Mouse (Mus musculus) neural tube, embryonic 13.5 days (tissue): Measurements from ENCODE around the gene Abhd16a. TPM values are rescaled to one million over a fixed set of nuclear protein-coding genes. Genes with fewer than 3 reads are reported as not detected.

Experiments used
- ATAC-seq: fragments of 200-750 bp; cut with Nextera tagmentation; 2 replicates; pipeline ENCODE4 v1.8.0; 2017; ENCODE audit warnings: low read depth, mild to moderate bottlenecking, moderate TSS enrichment, moderate library complexity
- H3K27ac ChIP-seq: fragments of 300-500 bp; sonication (generic); replicated peaks from 2 replicates; pipeline ENCODE4 v1.5.1; 2015; ENCODE audit warnings: moderate library complexity, mild to moderate bottlenecking, inconsistent platforms
- H3K27me3 ChIP-seq: fragments of 300-500 bp; sonication (generic); 2 replicates; pipeline ENCODE4 v1.6.1; 2015; ENCODE audit warnings: mild to moderate bottlenecking, inconsistent platforms
- H3K36me3 ChIP-seq: fragments of 300-500 bp; sonication (generic); 2 replicates; pipeline ENCODE4 v1.6.1; 2015; ENCODE audit warnings: mild to moderate bottlenecking, inconsistent platforms
- H3K4me1 ChIP-seq: fragments of 300-500 bp; sonication (generic); replicated peaks from 2 replicates; pipeline ENCODE4 v1.6.1; 2015; ENCODE audit warnings: inconsistent platforms
- H3K4me2 ChIP-seq: fragments of 300-500 bp; sonication (generic); 2 replicates; pipeline ENCODE4 v1.6.1; 2015; ENCODE audit warnings: inconsistent platforms, mild to moderate bottlenecking, moderate library complexity
- H3K4me3 ChIP-seq: fragments of 300-500 bp; sonication (generic); 2 replicates; pipeline ENCODE4 v1.5.1; 2015; ENCODE audit warnings: mild to moderate bottlenecking, inconsistent platforms
- H3K9ac ChIP-seq: fragments of 300-500 bp; sonication (generic); 2 replicates; pipeline ENCODE4 v1.6.1; 2015; ENCODE audit warnings: moderate library complexity, mild to moderate bottlenecking, inconsistent platforms
- H3K9me3 ChIP-seq: fragments of 300-500 bp; sonication (generic); 2 replicates; pipeline ENCODE4 v1.6.1; 2016; ENCODE audit warnings: inconsistent platforms
- WGBS: fragments of 180-500 bp; shearing (Covaris S2); methylation state at CpG from one replicate; pipeline ENCODE4 v1.1.7; 2015; 5-methylcytosine and 5-hydroxymethylcytosine counted together
- polyA plus RNA-seq: library from polyadenylated mRNA; unstranded; fragments of >200 nt; fragmentation: Nextera tagmentation; extraction: Ambion mirVana; gene quantifications from 2 replicates; pipeline ENCODE4 v1.2.1, GENCODE M21; 2015

The Abhd16a gene
- polyA plus RNA-seq, 1 experiment from 2014 or later = 104 TPM

DNA sequence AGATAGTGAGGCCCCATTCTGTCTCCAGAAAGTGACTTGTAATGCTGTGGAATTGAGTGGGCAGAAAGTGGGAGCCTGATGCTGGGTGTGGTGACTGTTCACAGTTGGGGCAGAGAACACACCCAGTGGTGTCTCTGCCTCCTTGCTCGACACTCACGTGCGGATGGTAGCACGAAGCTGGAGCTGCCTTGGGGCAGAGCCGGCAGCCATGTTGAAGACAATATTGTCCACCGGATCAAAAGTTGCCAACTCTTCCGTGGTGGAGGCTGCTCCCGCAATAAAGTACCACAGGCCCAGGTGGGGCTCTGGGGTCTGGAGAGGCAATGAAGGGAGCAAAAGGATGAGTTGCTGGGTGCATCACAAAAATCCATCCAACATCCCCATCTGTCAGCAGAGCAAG, 42.0 kb downstream of the Abhd16a start:
- 87% methylated on average over 8 of the region's 8 CpGs for WGBS
- Histone ChIP-seq H3K4me3 (no peak overlapping the region), H3K27me3 (no peaks in the 10 kb centered on the region), H3K4me1 (peaks cover 33% of the 10 kb centered on the region), H3K36me3 (peaks cover 16% of the 10 kb centered on the region; the same call in 1 of the 2 replicates), H3K4me2 (no peak overlapping the region), H3K9me3 (no peaks in the 10 kb centered on the region), H3K9ac (no peak overlapping the region), H3K27ac (no peak overlapping the region)
- ATAC-seq = no peak

GRCm38 (mm10) chr17:35131500-35132173, 42.6 kb downstream of the Abhd16a start, which contains the start of gene Apom:
Gene Apom, minus strand, starts transcription at chr17:35132050.
- H3K36me3 ChIP-seq = peaks cover 16% of the 10 kb centered on the region; the same call in 1 of the 2 replicates
- ATAC-seq = no peak
- H3K4me1 ChIP-seq = peaks cover 33% of the 10 kb centered on the region
- H3K9ac ChIP-seq = 0 out of 2 replicates have a peak within 1 kb of the TSS, but pooled peaks have one; percentile 5
- H3K27ac ChIP-seq = no peak within 1 kb of the TSS
- H3K27me3 ChIP-seq = no peaks in the 10 kb centered on the region
- no peak within 1 kb of the TSS for H3K4me3 ChIP-seq
- no peak within 1 kb of the TSS for H3K4me2 ChIP-seq
- 81% methylated on average over 15 of the region's 15 CpGs for WGBS
- H3K9me3 ChIP-seq = no peaks in the 10 kb centered on the region

DNA sequence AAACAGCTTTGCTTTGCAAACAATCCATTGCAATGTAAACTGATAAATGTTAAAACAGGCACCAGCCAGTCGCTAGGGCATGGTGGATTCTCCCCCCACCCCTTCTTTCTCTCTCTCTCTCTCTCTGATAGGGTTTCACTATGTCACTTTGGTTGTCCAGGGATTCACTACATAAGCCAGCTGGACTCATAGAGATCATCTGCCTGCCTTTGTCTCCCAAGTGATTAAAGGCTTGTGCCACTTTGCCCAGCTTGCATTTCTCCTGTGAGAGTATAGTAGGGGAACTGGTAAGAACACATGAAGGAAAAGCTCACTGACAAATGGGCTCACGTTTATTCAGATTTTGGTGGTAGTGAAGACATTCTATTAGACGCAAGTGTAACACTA, 43.1 kb downstream of the Abhd16a start:
- Histone ChIP-seq H3K36me3 (peaks cover 16% of the 10 kb centered on the region; the same call in 1 of the 2 replicates), H3K27ac (no peak overlapping the region), H3K4me3 (no peak overlapping the region), H3K9ac (no peak overlapping the region), H3K27me3 (no peaks in the 10 kb centered on the region), H3K9me3 (no peaks in the 10 kb centered on the region), H3K4me2 (no peak overlapping the region), H3K4me1 (peaks cover 33% of the 10 kb centered on the region)
- ATAC-seq = no peak
- WGBS = 72% methylated on average over 3 of the region's 3 CpGs

DNA sequence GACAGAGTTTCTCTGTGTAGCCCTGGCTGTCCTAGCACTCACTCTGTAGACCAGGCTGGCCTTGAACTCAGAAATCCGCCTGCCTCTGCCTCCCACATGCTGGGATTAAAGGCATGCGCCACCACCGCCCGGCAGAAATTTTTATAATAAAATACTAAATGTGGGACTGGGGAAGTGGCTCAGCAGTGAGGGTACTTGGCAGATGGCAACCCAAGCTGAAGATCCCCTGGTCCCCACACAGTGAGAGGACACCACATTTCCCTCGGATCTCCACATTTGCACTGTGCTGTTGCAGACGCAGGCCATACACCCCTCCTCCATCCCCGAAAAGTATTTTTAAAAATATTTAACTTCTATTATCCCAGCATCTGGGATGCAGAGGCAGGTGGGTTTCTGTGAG, 44.5 kb downstream of the Abhd16a start:
- H3K27me3 ChIP-seq = no peaks in the 10 kb centered on the region
- H3K27ac ChIP-seq = no peak overlapping the region
- H3K36me3 ChIP-seq = peaks cover 20% of the 10 kb centered on the region
- H3K4me1 ChIP-seq = peaks cover 36% of the 10 kb centered on the region
- no peak for ATAC-seq
- WGBS = 92% methylated on average over 7 of the region's 7 CpGs
- no peak overlapping the region; the same call in 1 of the 2 replicates for H3K4me2 ChIP-seq
- H3K4me3 ChIP-seq = no peak overlapping the region
- H3K9me3 ChIP-seq = no peaks in the 10 kb centered on the region
- H3K9ac ChIP-seq = no peak overlapping the region

DNA sequence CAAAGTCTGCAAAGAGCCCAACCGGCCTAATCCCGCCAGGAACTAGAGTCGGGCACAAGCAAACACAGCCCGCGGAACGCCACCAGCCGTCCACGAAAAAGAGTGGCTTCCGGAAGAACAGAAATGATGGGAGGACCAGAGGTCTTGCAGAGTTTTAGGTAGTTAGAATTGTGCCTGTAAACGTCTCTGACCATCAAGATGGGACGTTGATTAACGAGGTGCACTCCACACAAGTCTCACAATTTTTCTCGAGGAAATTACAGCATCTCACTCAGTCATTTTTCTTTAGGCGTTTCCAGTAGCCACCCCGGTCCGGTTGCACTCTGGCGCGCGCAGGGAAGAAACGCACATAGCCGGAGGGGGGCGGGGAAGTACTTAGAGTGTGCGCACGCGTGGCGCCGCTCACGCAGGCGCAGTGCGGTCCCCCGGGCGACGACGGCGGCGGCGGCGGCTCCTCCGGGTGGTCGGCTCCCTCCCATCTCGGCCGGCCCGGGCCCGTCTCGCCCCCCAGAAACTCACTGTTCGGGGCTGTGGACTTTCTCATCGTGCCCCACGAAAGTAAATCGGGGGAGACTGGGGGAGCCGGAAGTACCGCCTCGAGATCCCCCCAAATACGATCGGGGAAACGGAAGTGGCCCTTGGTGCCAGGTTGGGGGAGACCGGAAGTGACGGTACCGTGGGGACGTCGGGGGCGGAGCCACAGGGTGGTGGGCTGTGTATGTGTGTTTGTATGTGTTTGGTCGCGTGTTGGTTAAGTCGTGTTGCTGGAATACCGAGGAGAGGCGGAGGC, 45.9 kb downstream of the Abhd16a start, which contains the start of gene Bag6:
Gene Bag6, plus strand, starts transcription at position 378 of the 790 bp plus-strand sequence.
- Histone ChIP-seq H3K9me3 (no peaks in the 10 kb centered on the region), H3K36me3 (peaks cover 29% of the 10 kb centered on the region), H3K4me2 (peak within 1 kb of the TSS; percentile 88), H3K9ac (peak within 1 kb of the TSS; percentile 92), H3K27me3 (no peaks in the 10 kb centered on the region), H3K4me3 (peak within 1 kb of the TSS; percentile 81), H3K4me1 (peaks cover 39% of the 10 kb centered on the region), H3K27ac (peak within 1 kb of the TSS; percentile 93)
- peak; percentile 96 for ATAC-seq
- 0% methylated on average over 64 of the region's 66 CpGs for WGBS

- peaks cover 39% of the 10 kb centered on the region for H3K4me1 ChIP-seq
- peaks cover 29% of the 10 kb centered on the region for H3K36me3 ChIP-seq
- H3K27ac ChIP-seq = peak overlapping the region; percentile 93
- peak overlapping the region; percentile 81 for H3K4me3 ChIP-seq
- under 1% methylated on average over 43 of the region's 43 CpGs for WGBS
- H3K4me2 ChIP-seq = peak overlapping the region; percentile 88
- no peaks in the 10 kb centered on the region for H3K27me3 ChIP-seq
- peak; percentile 72 for ATAC-seq
- no peaks in the 10 kb centered on the region for H3K9me3 ChIP-seq
- peak overlapping the region; percentile 92 for H3K9ac ChIP-seq
These were observed 46.7 kb downstream of the Abhd16a start for GRCm38 (mm10) chr17:35135591-35136320.

DNA sequence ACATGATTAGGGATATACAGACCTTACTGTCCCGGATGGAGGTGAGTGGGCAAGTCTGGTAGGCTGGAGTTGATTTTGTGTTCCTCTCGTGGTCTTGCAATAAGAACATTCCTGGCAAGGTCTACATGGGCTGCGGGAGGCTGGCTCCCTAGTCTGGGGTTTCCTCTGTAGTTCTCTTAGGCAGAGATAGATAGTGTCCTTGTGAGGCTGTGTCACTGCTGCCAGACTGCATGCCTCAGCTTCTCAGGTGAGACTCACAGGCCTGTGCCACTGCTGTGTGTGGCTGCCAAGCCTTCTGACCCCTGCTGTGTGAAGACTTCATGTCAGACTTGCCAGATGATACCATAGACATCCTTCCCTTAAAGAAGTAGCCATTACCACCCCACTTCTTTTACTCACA, 50.2 kb downstream of the Abhd16a start:
- Histone ChIP-seq H3K9ac (peak overlapping the region; percentile 41; the same call in 1 of the 2 replicates), H3K27ac (no peak overlapping the region), H3K27me3 (no peaks in the 10 kb centered on the region), H3K4me1 (peaks cover 31% of the 10 kb centered on the region), H3K4me3 (no peak overlapping the region), H3K9me3 (no peaks in the 10 kb centered on the region), H3K36me3 (peaks cover 61% of the 10 kb centered on the region), H3K4me2 (no peak overlapping the region)
- no peak for ATAC-seq
- 92% methylated on average over 3 of the region's 3 CpGs for WGBS

DNA sequence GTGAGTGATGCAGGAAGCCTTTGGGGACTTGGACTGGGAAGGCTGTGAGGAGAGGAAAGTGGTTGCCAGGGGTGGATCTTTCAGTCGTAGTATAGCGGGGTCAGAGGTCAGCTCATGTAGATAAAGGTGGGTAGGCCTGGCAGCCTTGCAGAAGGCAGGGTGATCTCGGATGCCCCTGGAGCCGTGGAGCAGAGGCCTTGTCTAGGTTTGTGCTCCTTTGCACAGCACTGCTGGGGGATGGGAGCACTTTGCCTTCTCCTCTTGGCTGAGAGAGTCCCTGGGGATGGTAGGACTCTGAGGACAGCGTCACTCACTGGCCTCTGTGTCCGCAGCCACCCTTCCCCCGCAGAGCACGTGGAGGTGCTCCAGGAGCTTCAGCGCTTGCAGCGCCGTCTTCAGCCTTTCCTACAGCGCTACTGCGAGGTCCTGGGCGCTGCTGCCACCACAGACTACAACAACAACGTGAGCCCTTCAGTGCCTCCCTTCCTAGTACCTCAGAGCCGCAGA, 51.5 kb downstream of the Abhd16a start:
- H3K27me3 ChIP-seq = no peaks in the 10 kb centered on the region
- no peak overlapping the region for H3K4me3 ChIP-seq
- no peaks in the 10 kb centered on the region for H3K9me3 ChIP-seq
- peaks cover 74% of the 10 kb centered on the region for H3K36me3 ChIP-seq
- no peak overlapping the region for H3K27ac ChIP-seq
- no peak overlapping the region for H3K4me2 ChIP-seq
- WGBS = 77% methylated on average over 14 of the region's 16 CpGs
- H3K9ac ChIP-seq = no peak overlapping the region
- peaks cover 29% of the 10 kb centered on the region for H3K4me1 ChIP-seq
- ATAC-seq = no peak

DNA sequence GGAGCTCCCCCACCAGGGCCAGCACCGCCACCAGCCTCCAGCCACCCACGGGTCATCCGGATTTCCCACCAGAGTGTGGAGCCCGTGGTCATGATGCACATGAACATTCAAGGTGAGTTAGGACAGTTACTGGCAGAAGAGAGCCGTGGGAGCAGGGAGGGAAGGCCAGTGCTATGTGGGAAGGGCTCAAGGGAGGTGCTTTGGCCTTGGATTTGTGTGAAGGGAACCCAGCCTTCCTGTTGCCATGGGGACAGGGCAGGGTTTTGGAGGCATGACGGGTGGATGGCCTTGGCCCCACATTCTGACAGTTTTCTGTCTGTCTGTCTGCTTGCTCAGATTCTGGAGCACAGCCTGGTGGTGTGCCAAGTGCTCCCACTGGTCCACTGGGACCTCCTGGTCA, 52.9 kb downstream of the Abhd16a start:
- H3K4me3 ChIP-seq = no peak overlapping the region
- ATAC-seq = no peak
- no peaks in the 10 kb centered on the region for H3K27me3 ChIP-seq
- peaks cover 20% of the 10 kb centered on the region for H3K4me1 ChIP-seq
- 88% methylated on average over 6 of the region's 6 CpGs for WGBS
- no peak overlapping the region for H3K4me2 ChIP-seq
- peaks cover 88% of the 10 kb centered on the region for H3K36me3 ChIP-seq
- no peak overlapping the region for H3K9ac ChIP-seq
- H3K9me3 ChIP-seq = no peaks in the 10 kb centered on the region
- no peak overlapping the region for H3K27ac ChIP-seq

GRCm38 (mm10) chr17:35146139-35146538, 57.1 kb downstream of the Abhd16a start:
- no peak for ATAC-seq

GRCm38 (mm10) chr17:35147348-35147747, 58.3 kb downstream of the Abhd16a start:
- WGBS = 62% methylated on average over 3 of the region's 3 CpGs
- H3K27ac ChIP-seq = 0 out of 2 replicates have a peak overlapping the region, but pooled peaks have one; percentile 46
- H3K27me3 ChIP-seq = no peaks in the 10 kb centered on the region
- H3K4me1 ChIP-seq = no peaks in the 10 kb centered on the region
- no peak overlapping the region for H3K9ac ChIP-seq
- H3K4me3 ChIP-seq = no peak overlapping the region
- ATAC-seq = no peak
- no peaks in the 10 kb centered on the region for H3K9me3 ChIP-seq
- H3K4me2 ChIP-seq = no peak overlapping the region
- peaks cover 97% of the 10 kb centered on the region for H3K36me3 ChIP-seq

More at GRCm38 (mm10) chr17:35146139-35146538, 57.1 kb downstream of the Abhd16a start:
- Histone ChIP-seq H3K36me3 (peaks cover 98% of the 10 kb centered on the region), H3K27ac (no peak overlapping the region; the same call in 1 of the 2 replicates), H3K4me1 (no peaks in the 10 kb centered on the region), H3K4me3 (no peak overlapping the region), H3K27me3 (no peaks in the 10 kb centered on the region), H3K9me3 (no peaks in the 10 kb centered on the region), H3K9ac (no peak overlapping the region), H3K4me2 (no peak overlapping the region)
- 92% methylated on average over 5 of the region's 5 CpGs for WGBS
